Mouse (Mus musculus) right cerebral cortex, postnatal 10 days (tissue): ENCODE measurements around the gene Klhl29.

Experiments used
- DNase-seq, 2 experiments: peaks; one replicate each; pipeline ENCODE4 v3.0.0; 2021; ENCODE audit warnings: low spot score in 2 of 2

Gene Klhl29

DNA sequence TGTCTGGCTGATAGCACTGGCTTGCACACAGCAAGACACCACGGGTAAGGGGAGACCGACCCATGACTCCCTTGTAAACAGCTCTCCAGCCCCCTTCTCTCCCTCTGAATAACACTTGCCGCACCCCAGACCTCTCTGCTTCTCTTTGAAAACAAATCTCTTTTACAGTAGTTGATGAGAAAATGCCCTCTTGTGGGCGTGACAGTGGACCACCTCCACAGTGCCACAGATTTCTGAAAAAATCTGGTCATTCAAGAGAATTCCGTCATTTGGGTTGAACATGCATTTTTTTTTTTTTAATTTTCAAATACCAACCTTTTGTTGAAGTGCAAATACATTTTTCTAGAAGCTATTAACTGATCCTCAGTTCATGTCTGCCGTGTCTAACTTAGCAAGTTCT is 17.0 kb downstream of the Klhl29 start:
- DNase-seq, result no peak

DNA sequence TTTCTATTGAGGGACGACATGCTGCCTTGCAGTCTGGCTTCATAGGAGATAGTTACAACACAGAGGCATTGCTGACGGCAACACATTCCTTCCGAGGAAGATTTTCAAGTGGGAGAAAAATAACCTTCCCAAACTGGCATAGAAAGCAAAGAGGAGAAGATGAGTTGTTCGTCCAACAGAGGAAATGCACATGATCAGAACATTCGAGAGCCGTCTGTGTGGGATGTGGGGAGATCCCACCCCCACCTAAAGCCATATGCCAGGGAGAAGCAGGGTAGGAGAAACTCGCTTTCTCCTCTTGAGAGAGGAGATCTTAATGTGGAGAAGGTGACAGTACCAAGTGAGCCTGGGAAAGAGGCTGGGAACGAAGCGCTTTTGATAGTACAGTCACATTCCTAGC is 22.1 kb downstream of the Klhl29 start:
- DNase-seq, result no peak

DNA sequence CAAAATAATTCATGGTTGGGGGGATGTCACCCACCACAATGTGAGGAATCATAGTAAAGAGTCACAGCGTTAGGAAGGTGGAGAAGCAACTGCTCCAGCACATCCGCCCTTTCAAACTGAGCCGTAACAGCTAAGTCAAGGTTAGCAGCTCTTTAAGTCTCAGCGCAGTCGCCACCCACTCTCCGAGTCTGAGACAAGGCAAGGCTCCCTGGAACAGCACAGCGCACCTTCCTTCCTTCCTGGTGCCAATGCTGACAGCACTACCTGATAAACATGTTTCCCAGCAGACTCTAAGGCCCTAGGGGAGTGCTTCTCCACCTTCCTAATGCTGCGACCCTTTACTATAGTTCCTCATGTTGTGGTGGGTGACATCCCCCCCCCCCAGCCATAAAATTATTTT is 22.7 kb downstream of the Klhl29 start:
- DNase-seq, result no peak

DNA sequence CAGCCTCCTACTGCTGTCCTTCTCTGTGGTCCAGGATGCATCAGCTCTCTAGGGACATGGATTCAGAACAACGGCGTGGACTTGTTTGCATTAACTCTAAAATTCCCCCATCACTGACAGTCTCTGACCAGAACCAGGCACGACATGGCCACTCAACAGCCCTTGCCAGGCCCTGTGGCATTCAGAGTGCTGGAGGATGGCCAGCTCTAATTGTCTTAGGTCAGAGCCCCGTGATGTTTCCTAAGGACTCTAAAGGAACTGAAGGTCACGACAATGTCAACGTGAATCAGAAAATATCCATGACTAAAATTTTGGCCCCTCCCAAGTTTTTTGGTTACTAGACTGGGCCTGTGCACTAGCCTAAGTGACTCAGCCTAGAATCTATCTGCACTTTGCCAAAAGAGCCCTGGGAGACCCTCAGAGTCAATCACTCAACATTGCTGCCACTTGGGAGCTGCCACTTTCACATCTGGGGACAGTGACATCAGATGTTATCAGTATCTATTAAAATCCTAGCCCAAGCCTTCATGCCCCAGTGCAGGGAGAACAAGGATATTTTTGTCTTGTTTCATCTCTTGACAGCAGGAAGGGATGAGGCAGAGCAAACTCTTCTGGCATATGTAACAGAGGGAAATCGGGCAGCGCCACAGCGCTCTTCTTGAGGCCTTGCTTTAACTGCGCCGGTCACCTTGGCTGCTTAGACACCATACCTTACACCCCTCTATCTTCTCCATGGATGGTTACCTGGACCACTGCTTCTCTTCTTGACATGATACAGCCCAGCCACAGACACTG is 24.8 kb downstream of the Klhl29 start:
- DNase-seq, result no peak

DNA sequence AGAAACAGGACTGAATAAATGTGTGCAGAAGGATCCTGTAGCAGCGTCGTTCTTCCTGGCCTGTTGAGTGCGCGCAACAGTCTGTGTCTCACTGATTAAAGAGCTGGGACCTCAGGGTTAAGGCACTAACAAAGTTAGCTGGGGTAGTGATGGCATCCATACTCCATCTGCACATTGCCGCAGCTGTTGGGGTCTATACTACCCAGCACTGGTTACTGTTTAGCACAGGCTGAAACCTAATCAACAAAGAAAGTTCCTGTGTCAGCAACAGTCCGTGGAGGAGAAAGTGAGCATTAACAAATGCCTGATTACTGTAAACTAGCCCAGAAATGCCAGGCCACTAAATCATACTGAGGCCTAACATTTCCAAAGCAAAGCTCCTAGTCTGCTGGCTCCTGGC is 30.4 kb downstream of the Klhl29 start:
- DNase-seq, result no peak

DNA sequence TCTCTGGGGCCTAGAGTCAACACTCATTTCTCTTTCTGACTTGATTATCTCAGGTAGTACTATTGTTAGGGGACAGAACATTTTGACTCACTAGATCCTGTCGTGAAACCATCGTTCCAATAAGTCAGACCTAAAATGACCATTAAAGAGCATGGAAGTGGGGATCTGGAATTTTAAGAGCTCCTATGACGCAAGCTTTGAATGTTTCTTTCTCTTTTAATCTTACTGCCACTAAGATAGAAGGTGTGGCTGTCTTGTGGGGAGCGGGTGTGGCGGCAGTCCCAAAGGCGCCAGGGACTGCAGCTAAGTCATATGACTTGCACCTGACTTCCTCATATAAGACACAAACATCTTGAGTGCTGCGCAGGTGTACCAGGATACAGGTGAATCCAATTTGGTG is 31.0 kb downstream of the Klhl29 start:
- DNase-seq, result peak in 1 of 2 experiments; percentile 0

DNA sequence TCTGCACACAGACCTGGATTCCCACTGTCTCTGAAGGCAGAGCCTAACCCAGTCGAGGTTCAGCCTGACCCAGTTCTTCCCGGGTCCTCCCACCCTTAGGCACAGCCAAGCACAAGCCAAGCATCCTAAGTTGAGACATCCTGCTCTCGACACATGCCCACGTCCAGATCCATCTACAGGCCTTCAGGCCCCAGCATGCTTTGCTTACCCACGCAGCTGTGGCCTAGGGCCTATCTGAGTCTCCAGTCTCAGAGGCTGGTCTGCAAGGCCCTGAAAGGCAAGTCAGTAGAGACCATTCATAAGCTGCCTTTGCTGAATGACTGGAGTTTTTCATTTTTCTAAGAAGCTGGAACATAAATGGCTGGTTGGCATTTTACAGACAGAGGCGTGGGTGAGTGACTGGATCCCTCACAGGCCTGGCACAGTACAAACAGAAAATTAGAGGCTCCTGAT is 35.3 kb downstream of the Klhl29 start:
- DNase-seq, result no peak

DNA sequence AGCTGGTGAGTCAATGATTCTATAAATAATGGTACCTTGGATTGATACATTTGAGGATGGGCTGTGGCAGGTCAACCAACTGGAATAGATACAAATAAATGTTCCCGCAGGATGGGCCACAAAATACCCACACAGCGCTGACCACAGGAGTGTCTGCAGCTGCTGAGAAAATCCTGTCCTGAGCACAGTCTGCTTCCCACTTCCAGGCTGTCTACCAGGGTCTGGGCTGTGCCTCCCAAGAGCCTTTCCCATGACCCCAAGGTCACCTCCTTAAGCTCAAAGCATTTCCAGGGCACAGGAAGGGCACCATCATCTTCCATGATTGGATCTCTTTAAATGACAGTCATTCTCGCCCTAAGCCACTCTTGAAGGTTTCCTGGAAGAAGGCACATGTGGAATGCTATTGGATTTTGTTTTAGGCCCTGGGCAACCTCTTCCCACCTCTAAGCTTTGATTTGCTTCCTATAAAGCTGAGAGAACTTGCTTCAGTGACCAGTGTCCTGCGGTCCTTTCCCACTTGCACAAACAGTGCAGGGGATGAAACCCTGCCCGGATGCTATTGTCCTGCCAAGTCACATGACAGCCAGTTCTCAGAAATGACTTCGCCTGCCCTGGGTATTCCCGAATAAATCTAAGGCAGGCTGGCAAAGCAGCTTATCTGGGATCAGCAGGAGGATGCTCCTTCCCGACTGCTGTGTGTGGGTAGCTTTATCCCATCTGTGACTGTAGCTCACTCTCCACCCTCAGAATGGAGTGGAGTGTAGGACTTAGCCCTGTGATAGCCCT is 38.4 kb downstream of the Klhl29 start:
- no peak for DNase-seq

DNA sequence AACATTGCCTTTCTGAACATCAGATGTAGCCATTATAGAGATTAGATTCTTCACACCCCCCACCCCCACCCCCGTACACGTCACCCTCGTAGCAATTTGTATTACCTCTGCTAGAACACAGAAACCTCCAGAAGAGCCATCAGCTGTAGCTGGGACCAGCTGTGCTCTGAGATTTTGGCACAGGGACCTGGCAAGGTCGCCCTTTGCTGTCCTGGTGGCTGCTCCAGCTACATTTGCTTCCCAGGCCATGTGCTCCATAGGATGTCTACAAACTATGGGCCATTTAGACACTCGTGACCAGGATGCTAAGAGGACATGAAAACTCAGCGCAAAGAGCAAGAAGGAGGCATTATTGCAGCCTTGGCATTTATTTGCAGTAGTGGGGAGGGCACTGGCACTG is 39.2 kb downstream of the Klhl29 start:
- no peak for DNase-seq

DNA sequence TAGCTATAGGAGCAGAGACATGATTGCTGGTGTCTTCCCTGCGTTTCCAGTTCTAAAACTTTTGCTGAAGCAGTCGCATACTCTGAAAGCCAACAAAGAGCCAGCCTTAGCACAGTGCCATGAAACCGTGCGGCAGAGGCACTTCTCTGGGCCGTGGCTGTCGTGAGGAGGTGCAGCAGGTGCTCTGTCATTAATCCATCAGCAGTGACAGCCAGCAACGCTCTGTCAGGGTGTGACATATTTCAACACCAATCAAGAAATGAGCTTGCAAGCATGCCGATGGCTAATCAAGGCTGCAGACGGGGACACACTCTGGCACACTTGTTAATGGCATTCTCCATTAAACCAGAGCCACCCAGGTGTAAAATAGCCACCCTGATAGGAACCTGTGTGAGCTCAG is 40.5 kb downstream of the Klhl29 start:
- no peak for DNase-seq

DNA sequence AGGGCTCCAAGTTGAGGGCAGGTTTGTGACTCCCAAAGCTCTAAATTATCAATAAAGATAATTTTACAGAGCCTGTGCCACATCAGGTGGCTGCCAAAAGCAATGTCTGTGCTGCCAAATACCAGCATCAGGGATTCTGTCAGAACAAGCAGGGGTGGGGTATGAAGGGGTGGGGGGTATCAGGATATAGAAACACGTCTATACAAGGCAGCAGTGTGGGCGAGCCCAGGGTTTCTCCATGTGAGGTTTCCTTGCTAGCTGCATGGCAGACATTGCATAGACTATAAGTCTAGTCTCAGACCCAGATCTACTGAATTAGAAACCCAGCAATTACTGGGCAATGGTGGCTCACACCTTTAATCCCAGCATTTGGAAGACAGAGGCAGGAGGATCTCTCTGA is 41.3 kb downstream of the Klhl29 start:
- no peak for DNase-seq

DNA sequence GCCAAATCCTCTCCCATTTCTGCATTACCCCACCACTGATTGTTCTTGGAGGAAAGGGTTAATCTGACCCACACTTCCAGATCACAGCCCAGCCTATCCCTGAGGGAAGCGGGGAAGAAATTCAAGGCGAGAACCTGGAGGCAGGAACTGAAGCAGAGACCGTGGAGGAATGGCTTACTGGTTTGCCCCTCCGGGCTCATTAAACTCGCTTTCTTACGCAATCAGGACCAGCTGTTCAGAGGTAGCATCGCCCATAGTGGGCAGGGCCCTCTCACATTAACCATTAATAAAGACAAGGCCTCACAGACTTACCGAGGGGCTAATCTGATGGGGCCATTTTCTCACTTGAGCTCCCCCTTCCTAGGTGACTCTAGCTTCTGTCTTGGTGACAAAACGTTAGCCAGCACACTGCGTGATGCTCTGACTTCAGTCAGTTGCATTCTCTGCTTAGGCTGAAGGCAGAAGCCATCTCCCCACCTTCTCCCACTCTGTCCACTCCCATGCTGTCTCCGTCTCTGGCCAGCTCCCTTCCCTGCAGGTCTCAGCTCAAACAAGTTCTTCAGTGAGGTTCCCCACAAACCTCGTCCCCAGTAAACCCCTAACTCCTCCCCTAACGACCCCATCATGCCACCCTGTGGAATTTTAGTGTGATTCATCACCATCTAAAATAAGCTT is 43.5 kb downstream of the Klhl29 start:
- no peak for DNase-seq

DNA sequence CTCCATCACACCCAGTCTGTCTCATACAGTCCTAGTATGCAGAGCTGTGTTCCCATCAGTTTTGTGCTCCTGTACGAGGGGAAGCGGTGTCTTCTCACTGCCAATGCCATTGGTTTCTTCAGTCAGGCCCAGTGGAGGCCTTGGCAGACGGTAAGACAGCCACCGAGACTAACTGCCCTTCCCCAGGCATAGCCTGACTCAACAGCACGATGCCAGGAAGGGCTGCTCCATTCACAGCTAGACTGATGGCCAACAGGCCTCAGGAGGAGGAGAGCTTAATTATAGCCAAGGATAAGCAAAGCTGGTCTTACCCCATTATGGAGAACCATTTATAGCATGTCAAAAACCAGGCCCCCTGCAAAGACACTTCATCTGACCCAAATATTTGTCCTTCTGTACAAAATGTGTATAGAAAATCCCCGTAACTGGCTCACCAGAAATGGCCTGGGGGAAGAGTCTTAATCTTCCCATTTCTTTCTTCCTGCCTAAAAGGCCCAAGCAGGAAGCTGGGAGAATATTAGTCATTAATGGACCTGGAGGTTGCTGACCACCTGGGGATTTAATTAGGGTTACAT is 44.9 kb downstream of the Klhl29 start:
- DNase-seq, result no peak

DNA sequence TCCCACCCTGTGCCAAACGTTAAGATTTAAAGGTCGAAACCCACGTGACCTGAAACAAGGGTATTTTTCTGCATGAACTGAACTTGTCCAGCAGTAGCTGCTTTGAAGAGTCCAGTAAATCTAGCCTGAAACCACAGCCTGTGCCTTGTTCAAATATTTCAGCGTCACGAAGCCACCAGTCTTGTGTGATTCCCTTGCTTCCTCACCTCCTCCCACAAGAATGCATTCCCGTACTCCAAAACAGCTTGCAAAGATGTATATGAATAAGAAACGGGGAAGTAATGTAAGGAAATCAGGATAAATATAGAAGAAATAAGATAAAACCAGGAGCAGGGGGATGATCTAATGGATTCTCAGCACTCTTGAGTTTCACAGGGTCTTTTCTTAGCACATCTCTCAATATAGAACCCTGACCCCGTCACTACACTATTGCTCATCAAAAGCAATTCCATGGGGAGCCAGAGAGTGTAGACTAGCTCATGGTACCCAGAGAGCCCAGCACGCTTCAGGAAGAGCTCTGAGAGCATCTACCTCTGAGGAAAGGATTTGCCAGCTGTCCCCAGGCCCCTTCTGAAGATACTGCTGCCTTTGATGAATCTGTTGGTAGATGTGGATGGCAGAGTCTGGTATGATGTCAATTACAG is 52.9 kb downstream of the Klhl29 start:
- no peak for DNase-seq

DNA sequence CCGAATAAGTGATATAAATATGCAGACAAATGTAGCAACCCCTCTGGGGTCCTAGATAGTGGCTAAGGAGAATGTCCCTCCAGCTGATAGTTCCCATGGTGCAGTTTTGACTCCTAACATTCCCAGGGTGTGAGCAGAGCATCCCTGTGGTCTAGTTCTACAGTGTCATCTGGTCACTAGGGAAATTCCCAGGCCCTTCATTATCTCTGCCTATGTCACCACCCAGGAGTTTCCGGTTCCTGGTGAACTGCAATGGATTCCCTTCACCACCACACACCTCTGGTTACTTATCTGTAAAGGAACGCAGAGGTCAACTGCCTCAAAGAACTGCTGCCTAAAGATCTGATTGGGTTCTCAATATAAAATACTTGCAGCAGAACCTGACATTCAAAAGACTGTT is 54.5 kb downstream of the Klhl29 start:
- no peak for DNase-seq

DNA sequence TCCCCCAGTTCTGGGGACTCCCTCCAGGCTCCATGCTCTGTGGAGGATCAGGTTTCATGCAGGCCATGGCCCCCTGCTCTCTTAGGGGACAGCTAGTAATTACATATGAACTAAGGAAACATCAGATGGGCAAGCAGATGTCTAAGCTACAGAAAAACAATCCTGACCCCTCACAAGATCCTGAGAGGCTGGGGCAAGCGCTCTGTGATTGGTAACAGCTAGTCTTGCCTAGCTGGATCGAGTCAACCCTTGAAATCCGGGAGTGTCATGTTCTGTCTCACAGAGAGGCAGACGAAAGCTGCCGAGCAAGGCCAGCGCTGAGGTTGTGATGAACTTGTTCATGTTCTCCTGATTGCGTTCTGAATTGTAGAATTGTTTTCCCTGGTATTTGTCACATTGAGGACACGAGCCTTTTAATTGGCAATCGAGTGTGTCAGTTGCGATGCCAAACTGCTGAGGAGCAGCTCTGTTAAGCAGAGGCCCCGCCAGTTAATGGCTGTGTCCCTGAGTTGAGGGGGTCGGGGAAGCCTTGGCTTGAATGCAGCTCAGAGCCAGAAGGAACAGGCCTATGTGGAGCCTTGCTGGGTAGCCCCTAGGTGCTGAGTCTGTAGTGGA is 56.0 kb downstream of the Klhl29 start:
- no peak for DNase-seq

DNA sequence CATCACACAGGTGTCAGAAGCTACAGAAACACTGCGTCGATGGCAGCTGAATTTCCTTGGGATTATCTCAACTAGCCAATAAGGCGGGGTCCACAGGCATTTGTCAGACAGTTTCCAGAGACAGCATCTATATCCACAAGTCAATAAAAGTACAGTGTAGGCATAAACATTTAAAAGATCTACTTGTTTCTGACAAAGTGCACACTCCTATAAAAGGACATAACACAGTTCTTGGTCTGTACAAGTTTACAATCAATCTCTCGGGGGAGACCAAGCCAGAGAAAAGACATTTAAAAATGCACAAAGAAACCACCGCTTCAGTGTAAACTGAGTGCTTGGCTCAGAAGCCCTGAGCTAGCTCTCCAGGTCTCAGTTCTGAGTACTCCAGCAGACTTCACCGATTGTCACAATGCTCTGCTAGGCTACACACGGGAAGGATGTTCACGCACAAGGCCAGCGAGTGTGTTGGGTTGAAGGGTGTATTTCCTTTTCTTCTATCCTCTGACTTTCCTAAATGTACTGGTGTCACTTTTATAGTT is 59.4 kb downstream of the Klhl29 start:
- no peak for DNase-seq

DNA sequence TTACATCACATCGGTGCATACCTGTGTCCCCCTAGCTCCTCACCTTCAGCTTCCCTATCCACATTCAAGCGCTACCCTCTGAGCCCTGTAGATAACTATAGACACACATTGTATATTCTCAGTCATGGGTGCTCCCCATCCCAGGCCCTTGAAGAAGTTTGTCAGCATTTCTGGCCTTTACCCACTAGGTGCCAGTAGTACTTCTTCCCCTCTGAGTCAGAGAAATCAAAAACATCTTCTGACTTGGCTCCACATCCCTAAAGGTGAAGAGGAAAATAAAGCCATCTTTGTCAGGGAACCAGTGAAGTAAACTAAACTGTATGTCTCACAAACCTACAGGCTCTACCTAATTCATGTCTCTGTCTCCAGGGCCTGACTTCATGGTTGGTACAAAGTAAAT is 67.6 kb downstream of the Klhl29 start:
- DNase-seq, result no peak

DNA sequence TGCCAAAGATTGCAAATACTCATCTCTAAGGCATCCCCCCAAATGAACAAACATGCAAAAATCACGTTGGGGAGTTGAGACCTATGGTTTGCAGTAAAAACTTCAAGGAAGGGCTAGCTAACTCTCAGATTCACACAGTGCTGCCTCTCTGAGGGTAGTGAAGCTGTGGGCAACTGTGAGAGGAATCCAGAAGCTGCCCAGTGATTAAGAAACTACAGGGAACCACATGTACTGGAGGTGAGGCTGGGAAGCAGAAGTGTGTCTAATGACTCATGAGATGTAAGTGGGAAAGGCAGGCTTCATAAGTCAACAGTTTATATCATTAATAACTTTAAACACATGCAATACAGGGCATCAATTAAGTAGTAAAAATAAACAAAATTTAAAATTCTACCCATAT is 70.0 kb downstream of the Klhl29 start:
- no peak for DNase-seq

DNA sequence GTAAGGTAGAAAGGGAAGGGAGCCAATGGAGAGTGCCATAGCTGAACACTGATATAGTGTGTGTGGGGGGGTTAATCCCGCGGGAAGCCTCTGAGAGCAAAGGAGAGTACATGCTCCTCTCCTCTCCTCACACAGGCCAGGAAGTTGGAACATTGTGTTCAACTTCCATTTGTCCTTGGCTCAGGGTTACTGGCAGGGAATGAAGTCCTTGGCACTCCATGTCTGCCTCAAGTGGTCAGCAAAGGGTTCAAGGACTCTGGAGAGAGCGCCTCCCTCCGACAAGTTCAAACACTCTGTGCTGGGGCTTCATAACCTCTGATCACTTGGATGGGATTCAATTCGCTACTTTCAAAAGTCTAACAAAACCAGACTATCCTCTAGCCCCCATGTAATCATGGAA is 71.6 kb downstream of the Klhl29 start:
- no peak for DNase-seq

DNA sequence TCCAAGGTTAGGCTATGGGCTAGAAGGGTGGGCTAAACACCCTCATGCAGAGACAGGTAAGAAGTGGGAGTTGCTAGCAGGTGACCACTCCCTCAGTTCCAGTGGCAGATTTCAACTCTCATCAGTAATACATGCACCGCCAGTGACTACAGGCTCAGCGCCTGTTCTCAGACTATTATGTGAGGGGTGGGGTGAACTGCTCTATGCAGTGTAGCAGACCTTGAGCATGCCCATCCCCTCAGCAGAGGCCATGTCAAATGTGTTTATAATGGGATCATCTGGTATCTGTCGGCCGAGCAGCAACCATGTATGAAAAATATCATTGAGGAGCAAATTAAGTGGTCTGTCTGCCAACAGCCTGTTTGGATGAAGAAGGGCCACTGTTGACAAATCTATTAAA is 72.4 kb downstream of the Klhl29 start:
- DNase-seq, result no peak
